In genomic region chr7:50362039-50362438, GRCm38 (mm10) we compare ENCODE assay signal across 29 mouse cellular contexts.
DNase-seq lines count a peak whose midpoint lies in the region; ATAC-seq and TF ChIP-seq lines count a peak whose summit lies in the region.
"Had no signal": no experiment of that assay in that cellular context is flagged by ENCODE, and none has a peak within 500 bp of the region (broad histone marks: within the 10 kb centered on the region; RNA-seq: fewer than 3 reads in every experiment).

No protein-coding gene starts in this region.

- TF ChIP-seq CTCF in brain, embryonic 14.5 days (IDR thresholded peaks at IDR 0.05; ENCODE audit: borderline replicate concordance, extremely low read depth, insufficient read depth, insufficient read length): no peak

- H3K27ac ChIP-seq in kidney, embryonic 15.5 days: no peak overlapping the region
- H3K27ac ChIP-seq: embryonic facial prominence, embryonic 15.5 days; forebrain, embryonic 13.5 days; heart, embryonic 13.5 days; layer of hippocampus, adult 2 months; left cerebral cortex, adult 2 months; limb, embryonic 12.5 days; liver, embryonic 15.5 days; neural tube, embryonic 13.5 days had no signal

- peak; percentile 8 for DNase-seq in embryo, embryonic 10 days (ENCODE audit: low spot score)
- no peak for DNase-seq in embryo, embryonic 9.5 days (ENCODE audit: extremely low spot score)
- no peak for DNase-seq in kidney, adult 11 months
- DNase-seq in brain, embryonic 14.5 days (ENCODE audit: low read depth): peak; percentile 27
- peak; percentile 10 for DNase-seq in hindlimb bud, embryonic 11.5 days (ENCODE audit: extremely low spot score, low read depth, low spot score)
- DNase-seq in thymus, postnatal 0 days (ENCODE audit: low spot score): no peak
- DNase-seq in right cerebral cortex, postnatal 36 days (ENCODE audit: low spot score in 2 of 2): no peak
- DNase-seq: adrenal gland, postnatal 10 days; cerebellum, adult 11 months; cerebellum, adult 9-11 months; gastrocnemius, postnatal 10 days; heart, postnatal 10 days; kidney, postnatal 36 days; lung, embryonic 14.5 days; right cerebral cortex, adult 18-20 months; right cerebral cortex, postnatal 4 days had no signal

- TF ChIP-seq POLR2A in brain, embryonic 14.5 days (IDR thresholded peaks at IDR 0.05; ENCODE audit: borderline replicate concordance, extremely low read depth, insufficient read depth, insufficient read length, poor library complexity, severe bottlenecking): no peak

- H3K9me3 ChIP-seq in kidney, embryonic 15.5 days (replicated peaks): no peaks in the 10 kb centered on the region
- H3K9me3 ChIP-seq: embryonic facial prominence, embryonic 15.5 days; forebrain, embryonic 13.5 days; heart, embryonic 13.5 days; limb, embryonic 12.5 days; liver, embryonic 15.5 days; neural tube, embryonic 13.5 days had no signal

- H3K4me2 ChIP-seq in kidney, embryonic 15.5 days: no peak overlapping the region
- H3K4me2 ChIP-seq: embryonic facial prominence, embryonic 15.5 days; forebrain, embryonic 13.5 days; heart, embryonic 13.5 days; limb, embryonic 12.5 days; liver, embryonic 15.5 days; lung, embryonic 14.5 days; midbrain, embryonic 11.5 days; neural tube, embryonic 13.5 days had no signal

- H3K9ac ChIP-seq in kidney, embryonic 15.5 days: no peak overlapping the region
- H3K9ac ChIP-seq: embryonic facial prominence, embryonic 15.5 days; forebrain, embryonic 13.5 days; heart, embryonic 13.5 days; limb, embryonic 12.5 days; liver, embryonic 15.5 days; lung, embryonic 14.5 days; neural tube, embryonic 13.5 days had no signal

- ATAC-seq in kidney, embryonic 15.5 days (replicated peaks; ENCODE audit: low FRiP score): peak; percentile 80
- ATAC-seq: forebrain, embryonic 13.5 days; intestine, postnatal 0 days; midbrain, embryonic 16.5 days had no signal

- no peak overlapping the region for H3K4me3 ChIP-seq in kidney, embryonic 15.5 days (replicated peaks)
- H3K4me3 ChIP-seq: embryonic facial prominence, embryonic 15.5 days; forebrain, embryonic 13.5 days; heart, embryonic 13.5 days; layer of hippocampus, adult 2 months; left cerebral cortex, adult 2 months; limb, embryonic 12.5 days; liver, embryonic 15.5 days; neural tube, embryonic 13.5 days had no signal

- no peaks in the 10 kb centered on the region for H3K36me3 ChIP-seq in kidney, embryonic 15.5 days
- H3K36me3 ChIP-seq: embryonic facial prominence, embryonic 15.5 days; heart, embryonic 13.5 days; limb, embryonic 12.5 days; liver, embryonic 15.5 days; neural tube, embryonic 13.5 days had no signal

- WGBS in kidney, embryonic 15.5 days: 9% methylated on average over 2 of the region's 2 CpGs

- peaks cover 9% of the 10 kb centered on the region for H3K4me1 ChIP-seq in kidney, embryonic 15.5 days
- H3K4me1 ChIP-seq: embryonic facial prominence, embryonic 15.5 days; forebrain, embryonic 13.5 days; heart, embryonic 13.5 days; limb, embryonic 12.5 days; liver, embryonic 15.5 days had no signal

- H3K27me3 ChIP-seq in kidney, embryonic 15.5 days: no peaks in the 10 kb centered on the region
- H3K27me3 ChIP-seq: CH12.LX; embryonic facial prominence, embryonic 15.5 days; forebrain, embryonic 13.5 days; heart, embryonic 13.5 days; limb, embryonic 12.5 days; liver, embryonic 15.5 days; neural tube, embryonic 13.5 days had no signal

Comparison
In these comparisons a context has a peak if more than half of its experiments do, and no peak if none do; other contexts are left out.
1. DNase-seq: peak in embryo, embryonic 10 days (single experiment), brain, embryonic 14.5 days (single experiment) and hindlimb bud, embryonic 11.5 days (single experiment); none in embryo, embryonic 9.5 days (single experiment), kidney, adult 11 months (single experiment), thymus, postnatal 0 days (single experiment) and right cerebral cortex, postnatal 36 days (0 of 2).